Mouse (Mus musculus): ENCODE measurements around the gene Atp8b4.

- TF ChIP-seq CTCF (IDR thresholded peaks at IDR 0.05; ENCODE audit: borderline replicate concordance, insufficient read depth, low read length) = no peak
- no peak for TF ChIP-seq POLR2A (IDR thresholded peaks at IDR 0.05; ENCODE audit: low read depth, low read length)
These were observed 23.8 kb upstream of the Atp8b4 start for GRCm38 (mm10) chr2:126524271-126524670.

All from embryonic fibroblast, embryonic 13.5 days (primary cell).